Mouse (Mus musculus) stomach, postnatal 0 days (tissue): ENCODE measurements around the gene Ift57. TPM values are rescaled to one million over a fixed set of nuclear protein-coding genes. Genes with fewer than 3 reads are reported as not detected.

Experiments
- ATAC-seq: fragments of 200-750 bp; cut with Nextera tagmentation; 2 replicates; pipeline ENCODE4 v1.8.0; 2017; ENCODE audit not compliant: low FRiP score, low TSS enrichment
- DNase-seq: peaks from one replicate; pipeline ENCODE4 v3.0.0-alpha.2; 2016; ENCODE audit warnings: low spot score
- H3K27ac ChIP-seq: fragments of 300-500 bp; sonication (generic); replicated peaks from 2 replicates; pipeline ENCODE4 v1.5.1; 2014; ENCODE audit warnings: mild to moderate bottlenecking, control low read depth
- H3K27me3 ChIP-seq: fragments of 300-500 bp; sonication (generic); 2 replicates; pipeline ENCODE4 v1.6.1; 2014; ENCODE audit warnings: low read length; ENCODE audit not compliant: control insufficient read depth, insufficient read depth
- H3K36me3 ChIP-seq: fragments of 300-500 bp; sonication (generic); 2 replicates; pipeline ENCODE4 v1.6.1; 2014; ENCODE audit warnings: low read length, mixed read lengths; ENCODE audit not compliant: control insufficient read depth, insufficient read depth
- H3K4me1 ChIP-seq: fragments of 300-500 bp; sonication (generic); replicated peaks from 2 replicates; pipeline ENCODE4 v1.6.1; 2014; ENCODE audit warnings: antibody characterized with exemption; ENCODE audit not compliant: control insufficient read depth, insufficient read depth
- H3K4me2 ChIP-seq: fragments of 300-500 bp; sonication (generic); replicated peaks from 2 replicates; pipeline ENCODE4 v1.6.1; 2014; ENCODE audit warnings: low read depth, mild to moderate bottlenecking, control low read depth, moderate library complexity
- H3K4me3 ChIP-seq: fragments of 300-500 bp; sonication (generic); 2 replicates; pipeline ENCODE4 v1.5.1; 2014; ENCODE audit warnings: low read depth, low read length, control low read depth
- H3K9ac ChIP-seq: fragments of 300-500 bp; sonication (generic); 2 replicates; pipeline ENCODE4 v1.6.1; 2014; ENCODE audit warnings: mild to moderate bottlenecking, low read length, control low read depth, mixed read lengths
- H3K9me3 ChIP-seq: fragments of 300-500 bp; sonication (generic); 2 replicates; pipeline ENCODE4 v1.6.1; 2016; ENCODE audit warnings: low read length; ENCODE audit not compliant: control insufficient read depth
- CTCF ChIP-seq: IDR thresholded peaks from 2 replicates; pipeline ENCODE4 v1.5.1; 2016; ENCODE audit warnings: antibody characterized with exemption, low read depth, mild to moderate bottlenecking, moderate library complexity
- EP300 ChIP-seq: optimal IDR thresholded peaks from 2 replicates; pipeline ENCODE3; 2016; ENCODE audit warnings: antibody characterized with exemption
- WGBS: fragments of 180-500 bp; shearing (Covaris S2); extraction: QIAGEN DNeasy Blood & Tissue Kit; methylation state at CpG from one replicate; pipeline ENCODE4 v1.1.7; 2014; 5-methylcytosine and 5-hydroxymethylcytosine counted together
- polyA plus RNA-seq: library from polyadenylated mRNA; unstranded; fragments of >200 nt; fragmentation: Nextera tagmentation; extraction: Ambion mirVana; gene quantifications from 2 replicates; pipeline ENCODE4 v1.2.1, GENCODE M21; 2015

Gene Ift57
- polyA plus RNA-seq, 1 experiment from 2014 or later, result 11.9 TPM

GRCm38 (mm10) chr16:49760517-49761203 is 61.6 kb downstream of the Ift57 start:
- no peak overlapping the region for H3K9ac ChIP-seq
- no peaks in the 10 kb centered on the region for H3K36me3 ChIP-seq
- H3K9me3 ChIP-seq, result no peaks in the 10 kb centered on the region
- no peak for TF ChIP-seq CTCF
- TF ChIP-seq EP300, result no peak
- H3K4me1 ChIP-seq, result no peaks in the 10 kb centered on the region
- DNase-seq, result no peak
- no peak overlapping the region for H3K27ac ChIP-seq
- no peak for ATAC-seq
- no peaks in the 10 kb centered on the region for H3K27me3 ChIP-seq
- H3K4me3 ChIP-seq, result no peak overlapping the region
- WGBS, result 66% methylated on average over 17 of the region's 17 CpGs
- no peak overlapping the region for H3K4me2 ChIP-seq

DNA sequence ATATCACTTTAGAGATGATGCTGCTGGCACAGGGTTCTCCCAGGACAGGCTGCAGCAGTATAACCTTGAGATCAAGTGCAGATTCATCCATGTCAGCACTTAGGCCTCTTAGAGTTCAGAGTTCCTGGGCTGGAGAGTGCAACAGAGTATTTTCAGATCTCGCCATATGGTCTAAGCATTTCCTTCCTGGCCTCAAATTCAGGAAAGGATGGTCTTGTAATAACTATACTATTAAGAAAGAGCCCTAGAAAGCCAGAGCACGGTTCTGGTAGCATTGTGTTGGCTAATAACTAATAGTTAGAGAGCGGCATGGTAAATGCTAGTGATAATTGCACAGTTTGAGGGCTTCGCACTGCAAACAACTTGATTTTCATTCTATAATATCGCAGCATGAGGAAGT is 62.9 kb downstream of the Ift57 start:
- H3K4me1 ChIP-seq, result no peaks in the 10 kb centered on the region
- no peak for ATAC-seq
- TF ChIP-seq EP300 (no peak), CTCF (no peak)
- no peaks in the 10 kb centered on the region for H3K36me3 ChIP-seq
- H3K9ac ChIP-seq, result no peak overlapping the region
- DNase-seq, result no peak
- no peak overlapping the region for H3K27ac ChIP-seq
- whole genome bisulfite sequencing, result 80% methylated on average over 5 of the region's 5 CpGs
- H3K4me3 ChIP-seq, result no peak overlapping the region
- H3K9me3 ChIP-seq, result no peaks in the 10 kb centered on the region
- H3K4me2 ChIP-seq, result no peak overlapping the region
- H3K27me3 ChIP-seq, result no peaks in the 10 kb centered on the region

DNA sequence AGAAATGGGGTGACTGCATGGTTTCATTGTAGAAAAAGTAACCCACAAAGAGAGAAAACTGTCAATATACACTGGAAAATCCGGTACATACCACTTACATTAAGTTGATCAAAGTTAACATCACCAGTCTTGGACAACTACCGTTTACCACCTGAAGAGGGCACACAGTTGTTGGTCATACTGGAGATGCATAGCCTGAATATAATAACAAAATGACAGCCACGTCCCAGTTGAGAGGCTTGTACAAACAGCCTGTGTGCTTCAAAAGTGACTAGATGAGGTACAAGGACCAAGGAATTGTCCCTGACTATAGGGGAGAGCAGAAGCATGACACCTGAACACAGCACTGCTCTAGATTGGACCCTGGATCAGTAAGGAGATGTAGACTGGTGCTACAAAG is 67.3 kb downstream of the Ift57 start:
- ATAC-seq (no peak), DNase-seq (no peak)
- TF ChIP-seq CTCF (peak; percentile 73), EP300 (no peak)
- H3K4me1 ChIP-seq, result no peaks in the 10 kb centered on the region
- no peak overlapping the region for H3K4me3 ChIP-seq
- no peak overlapping the region for H3K27ac ChIP-seq
- no peaks in the 10 kb centered on the region for H3K27me3 ChIP-seq
- H3K9ac ChIP-seq, result no peak overlapping the region
- H3K36me3 ChIP-seq, result no peaks in the 10 kb centered on the region
- no peaks in the 10 kb centered on the region for H3K9me3 ChIP-seq
- WGBS, result 57% methylated on average over 3 of the region's 3 CpGs
- H3K4me2 ChIP-seq, result no peak overlapping the region

GRCm38 (mm10) chr16:49768491-49769031 is 69.5 kb downstream of the Ift57 start:
- Histone ChIP-seq H3K4me3 (no peak overlapping the region), H3K36me3 (no peaks in the 10 kb centered on the region), H3K9ac (no peak overlapping the region), H3K9me3 (no peaks in the 10 kb centered on the region), H3K27ac (no peak overlapping the region), H3K4me1 (no peaks in the 10 kb centered on the region), H3K27me3 (no peaks in the 10 kb centered on the region), H3K4me2 (no peak overlapping the region)
- 97% methylated on average over 4 of the region's 4 CpGs for WGBS
- no peak for TF ChIP-seq CTCF
- no peak for TF ChIP-seq EP300
- DNase-seq (no peak), ATAC-seq (no peak)

DNA sequence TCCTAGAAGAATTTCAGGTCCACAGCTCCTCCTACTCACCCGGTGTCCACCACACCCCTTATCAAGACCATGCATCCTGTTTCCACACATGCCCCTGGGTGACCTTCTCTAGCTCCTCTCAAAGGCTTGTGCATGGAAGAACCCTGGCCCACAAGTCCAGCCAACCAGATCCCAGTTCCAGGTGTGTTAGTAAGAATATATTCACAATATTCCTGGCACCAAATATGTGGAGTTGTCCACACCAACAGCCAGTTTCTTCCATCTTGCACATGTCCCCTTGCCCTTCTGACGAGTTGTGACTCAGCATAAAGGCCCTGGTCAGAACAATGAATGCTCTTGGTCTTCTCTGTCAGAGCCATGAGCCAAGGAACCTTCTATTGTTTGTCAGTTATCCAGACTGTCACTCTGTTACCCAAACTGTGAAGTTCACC is 70.8 kb downstream of the Ift57 start:
- 78% methylated on average over 2 of the region's 2 CpGs for WGBS

More for the DNA sequence above, 70.8 kb downstream of the Ift57 start:
- Histone ChIP-seq H3K36me3 (no peaks in the 10 kb centered on the region), H3K27me3 (no peaks in the 10 kb centered on the region), H3K9ac (no peak overlapping the region), H3K27ac (no peak overlapping the region), H3K9me3 (no peaks in the 10 kb centered on the region), H3K4me1 (no peaks in the 10 kb centered on the region), H3K4me2 (no peak overlapping the region), H3K4me3 (no peak overlapping the region)
- DNase-seq (no peak), ATAC-seq (no peak)
- no peak for TF ChIP-seq EP300
- TF ChIP-seq CTCF, result no peak
